Mouse (Mus musculus): ENCODE data around the gene Slc4a4.

DNA sequence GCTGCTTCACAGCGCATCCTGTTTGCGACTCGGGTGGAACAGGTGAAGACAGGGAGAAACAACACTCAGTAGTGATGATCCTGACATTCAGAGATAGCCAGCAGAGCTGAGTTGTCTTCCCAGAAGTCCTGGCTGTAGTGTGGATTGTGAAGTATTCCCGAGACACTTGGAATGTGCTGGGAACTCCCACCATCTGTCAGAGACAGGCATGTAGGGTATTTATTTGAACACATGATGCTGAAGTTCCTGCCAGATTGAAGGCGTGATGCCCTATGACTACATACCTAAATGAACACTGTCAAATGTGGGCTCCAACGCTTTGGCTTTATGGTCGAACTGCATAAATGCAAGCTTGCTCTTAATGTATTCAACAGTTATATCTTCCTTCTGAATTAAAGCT, 63.7 kb downstream of the Slc4a4 start:
- TF ChIP-seq CTCF (IDR thresholded peaks at IDR 0.05; ENCODE audit: low read depth) (no peak), EP300 (IDR thresholded peaks at IDR 0.05; ENCODE audit: low read depth) (no peak)
